Mouse (Mus musculus): Measurements from ENCODE around the gene Cenpt.

The Cenpt gene

GRCm38 (mm10) chr8:105807766-105808165, 45.3 kb downstream of the Cenpt start:
- DNase-seq (ENCODE audit: low spot score in 2 of 2), result no peak

DNA sequence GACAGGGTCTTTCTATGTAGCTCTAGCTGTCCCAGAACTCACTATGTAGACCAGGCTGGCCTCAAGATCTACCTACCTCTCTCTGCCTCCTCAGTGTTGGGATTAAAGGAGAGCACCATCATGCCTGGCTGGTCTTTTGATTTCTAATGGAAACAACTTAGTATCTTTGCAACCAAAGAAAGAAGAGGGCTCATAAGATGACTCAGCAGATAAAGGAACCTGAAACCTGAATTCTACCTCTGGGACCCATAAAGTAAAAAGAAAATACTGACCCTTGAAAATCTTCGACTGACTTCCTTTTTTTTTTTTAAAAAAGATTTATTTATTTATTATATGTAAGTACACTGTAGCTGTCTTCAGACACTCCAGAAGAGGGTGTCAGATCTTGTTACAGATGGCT, 47.1 kb downstream of the Cenpt start:
- DNase-seq (ENCODE audit: low spot score in 2 of 2), result no peak

GRCm38 (mm10) chr8:105805346-105805745, 47.7 kb downstream of the Cenpt start:
- no peak for DNase-seq (ENCODE audit: low spot score in 2 of 2)

GRCm38 (mm10) chr8:105804797-105805196, 48.3 kb downstream of the Cenpt start:
- DNase-seq (ENCODE audit: low spot score in 2 of 2), result no peak

DNA sequence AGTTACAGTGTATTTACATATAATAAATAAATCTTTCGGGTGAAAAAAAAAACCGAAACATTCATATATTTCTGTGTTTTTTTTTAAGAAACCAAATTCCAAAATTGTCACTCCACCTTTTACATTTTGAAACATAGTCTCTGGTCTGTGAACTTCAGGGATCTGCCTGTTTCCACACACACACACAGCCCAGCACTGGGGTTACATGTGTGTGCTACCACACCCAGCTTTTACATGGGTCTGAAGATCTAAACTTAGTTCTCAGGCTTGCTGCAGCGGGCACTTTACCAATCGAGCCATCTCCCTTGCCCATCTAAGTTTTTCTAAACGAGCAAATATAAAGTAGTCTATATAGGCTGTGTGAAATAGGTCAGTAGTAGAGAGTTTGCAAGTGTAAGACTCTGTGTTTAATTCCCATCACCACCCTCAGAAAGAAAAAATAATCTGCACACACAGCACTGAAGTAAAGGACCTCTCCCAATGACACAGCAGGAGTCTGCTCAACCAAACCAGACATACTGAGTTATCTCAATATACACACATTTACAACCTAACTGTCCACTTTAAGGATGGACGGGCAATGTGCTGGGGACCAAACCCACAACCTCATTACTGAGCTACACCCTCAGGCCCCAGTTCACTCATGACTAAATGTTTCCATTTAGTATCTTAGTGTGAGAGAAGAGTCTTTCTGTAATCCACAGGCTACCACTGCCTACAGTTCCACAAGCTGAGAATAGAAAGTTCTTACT, 51.7 kb downstream of the Cenpt start:
- peak in 1 of 2 experiments; percentile 57 for DNase-seq (ENCODE audit: low spot score in 2 of 2)

- peak; percentile 81 to 94 for DNase-seq (ENCODE audit: low spot score in 2 of 2)
These were observed 53.8 kb downstream of the Cenpt start for GRCm38 (mm10) chr8:105799091-105799812.

DNA sequence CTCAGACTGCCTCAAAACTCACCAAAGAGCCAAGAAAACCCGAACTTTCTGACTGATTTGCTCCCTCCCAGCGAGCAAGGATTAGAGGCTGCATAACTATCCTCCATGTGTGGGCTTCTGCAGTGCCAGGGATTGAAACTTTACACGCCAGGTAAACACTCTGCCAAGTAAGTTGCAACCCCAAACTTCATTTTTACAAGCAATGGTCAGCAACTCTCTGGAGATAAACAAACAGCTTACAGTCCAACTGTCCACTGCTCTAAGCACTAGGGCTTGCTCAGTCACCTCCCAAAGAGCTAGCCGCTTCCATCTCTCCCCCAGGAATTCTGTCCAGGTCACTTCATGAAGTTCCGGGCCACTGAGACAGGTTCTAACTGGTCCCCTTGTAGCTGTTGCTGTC, 54.7 kb downstream of the Cenpt start:
- no peak for DNase-seq (ENCODE audit: low spot score in 2 of 2)

DNA sequence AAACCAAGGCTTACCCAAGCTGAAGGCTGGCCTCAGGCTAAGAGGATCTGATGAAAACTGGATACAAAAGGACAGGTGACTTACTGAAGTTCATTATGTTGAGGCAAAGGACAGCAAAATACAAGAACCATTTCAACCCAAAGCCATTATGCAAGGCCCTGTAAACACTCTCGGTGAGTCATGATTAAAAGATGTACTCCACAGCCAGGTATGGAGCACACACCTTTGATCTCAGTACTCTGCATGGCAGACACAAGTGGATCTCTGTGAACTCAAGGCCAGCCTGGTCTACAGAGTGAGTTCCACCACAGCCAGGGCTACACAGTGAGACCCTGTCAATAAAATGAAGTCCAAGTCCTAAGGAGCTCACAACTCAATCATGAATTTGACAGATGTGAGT, 57.3 kb downstream of the Cenpt start:
- no peak for DNase-seq (ENCODE audit: low spot score in 2 of 2)

Measured in spleen, postnatal 10 days (tissue).